Mouse (Mus musculus): Measurements from ENCODE around the gene Rassf1. TPM values are rescaled to one million over a fixed set of nuclear protein-coding genes. Genes with fewer than 3 reads are reported as not detected.

The Rassf1 gene
- 61.6 to 76.5 TPM (median 70.1 TPM) in 4 replicates for total RNA-seq (2023)

DNA sequence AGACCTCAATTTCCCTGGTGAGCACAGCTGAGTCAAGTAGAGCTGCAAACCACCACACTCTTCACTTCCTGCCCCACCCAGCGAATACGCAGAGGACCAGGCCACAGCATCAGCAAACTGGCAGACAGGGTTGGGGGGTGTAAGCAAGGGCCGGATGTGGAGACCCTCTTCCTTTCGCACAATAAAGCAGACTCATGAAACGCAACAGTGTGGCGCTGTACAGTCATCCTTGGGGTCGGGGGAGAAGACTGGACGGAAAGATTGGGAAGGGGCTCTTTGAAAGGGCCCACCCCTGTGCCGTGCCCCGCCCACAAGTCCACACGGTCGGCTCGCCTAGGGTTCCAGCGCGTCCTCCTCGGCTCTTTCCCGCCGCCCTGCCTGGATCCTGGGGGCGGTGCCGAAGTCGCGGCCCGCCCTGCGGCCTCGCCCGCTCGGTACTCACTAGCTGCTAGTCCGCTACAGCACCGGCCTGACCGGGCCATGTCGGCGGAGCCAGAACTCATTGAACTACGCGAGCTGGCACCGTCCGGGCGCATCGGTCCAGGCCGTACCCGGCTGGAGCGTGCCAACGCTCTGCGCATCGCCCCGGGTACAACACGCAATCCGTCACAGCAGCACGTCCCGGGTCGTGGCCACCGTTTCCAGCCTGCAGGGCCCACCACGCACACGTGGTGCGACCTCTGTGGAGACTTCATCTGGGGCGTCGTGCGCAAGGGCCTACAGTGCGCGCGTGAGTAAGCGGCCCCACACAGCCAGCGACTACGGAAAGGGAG lies at the start of gene Rassf1:
Gene Rassf1 (plus strand): TSS at position 439 of the 773 bp plus-strand sequence.

DNA sequence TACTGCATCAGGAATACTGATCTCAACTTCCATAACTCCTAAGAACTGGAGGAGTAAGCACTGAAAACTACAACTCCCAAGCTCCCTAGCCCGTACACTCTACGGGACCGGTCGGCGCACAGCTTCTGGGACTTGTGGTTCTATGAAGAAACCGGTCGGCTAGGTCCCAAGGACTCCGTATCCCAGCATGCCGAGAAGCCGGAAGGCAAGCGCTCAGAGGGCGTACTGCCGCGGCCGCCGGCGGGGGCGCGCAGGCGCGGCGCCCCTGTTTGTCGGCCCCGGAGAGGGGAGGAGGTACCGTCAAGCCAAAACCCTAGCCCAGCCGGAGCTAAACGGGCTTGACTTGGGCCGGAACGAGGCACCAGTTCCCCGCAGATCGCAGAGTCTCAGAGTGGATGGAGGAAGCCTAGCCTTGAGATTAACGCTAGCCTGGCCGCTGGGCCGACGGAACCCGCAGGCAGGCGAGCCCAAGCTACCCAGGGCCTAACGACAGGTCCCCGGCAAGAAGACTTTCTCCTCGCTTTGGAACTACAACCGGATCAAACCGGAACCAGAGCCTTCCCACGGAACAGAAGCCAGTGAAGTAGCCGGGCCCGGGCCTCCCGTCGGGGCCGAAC lies 17.5 kb upstream of the Rassf1 start, which contains the start of gene Tmem115:
Gene Tmem115 (plus strand): TSS at position 155 of the 617 bp plus-strand sequence.

DNA sequence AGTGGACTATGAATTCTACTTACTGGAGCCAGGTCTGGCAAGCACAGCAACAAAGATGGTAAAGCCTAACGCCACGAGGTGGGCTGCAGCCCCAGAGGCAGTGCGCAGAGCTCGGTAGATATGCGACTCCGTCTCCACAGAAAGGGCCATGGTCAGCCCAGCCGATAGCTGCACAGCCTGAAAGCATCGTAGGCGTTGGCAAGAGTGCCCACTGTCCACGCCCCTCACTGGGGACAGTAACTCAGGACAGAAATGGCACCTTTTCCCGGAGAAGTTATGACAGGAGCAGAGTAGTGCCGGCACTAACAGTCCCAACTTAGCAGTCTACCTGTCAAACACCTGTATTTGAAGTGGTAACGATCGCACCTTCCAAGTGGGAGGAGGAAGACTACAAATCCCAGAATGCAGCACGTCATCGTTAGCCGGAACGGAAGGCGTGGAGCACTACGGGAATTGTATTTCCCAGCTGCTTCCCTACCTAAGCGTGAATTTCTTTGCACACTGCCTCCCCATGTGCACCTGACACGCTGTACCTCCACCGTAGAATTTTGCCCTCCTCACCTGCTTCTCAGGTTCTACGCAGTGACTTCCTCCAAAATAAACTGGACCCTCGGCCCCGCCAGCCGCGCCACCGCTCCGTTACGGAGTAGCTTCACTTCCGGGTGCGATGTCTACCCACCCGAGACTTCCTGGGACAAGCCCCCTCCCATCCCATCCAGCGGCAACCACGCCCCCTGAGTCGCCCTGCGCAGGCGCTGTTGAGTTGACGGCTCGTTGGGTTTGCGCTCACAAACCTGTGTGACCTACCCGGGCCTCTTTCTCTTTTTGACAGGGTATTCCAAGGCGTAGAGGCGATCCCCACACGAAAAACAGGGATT lies 9.6 kb upstream of the Rassf1 start, which contains the start of the genes Cyb561d2 and Nprl2:
Gene Cyb561d2 (minus strand): TSS at position 720 of the 878 bp plus-strand sequence.
Gene Nprl2 (plus strand): TSS at position 753 of the 878 bp plus-strand sequence.

DNA sequence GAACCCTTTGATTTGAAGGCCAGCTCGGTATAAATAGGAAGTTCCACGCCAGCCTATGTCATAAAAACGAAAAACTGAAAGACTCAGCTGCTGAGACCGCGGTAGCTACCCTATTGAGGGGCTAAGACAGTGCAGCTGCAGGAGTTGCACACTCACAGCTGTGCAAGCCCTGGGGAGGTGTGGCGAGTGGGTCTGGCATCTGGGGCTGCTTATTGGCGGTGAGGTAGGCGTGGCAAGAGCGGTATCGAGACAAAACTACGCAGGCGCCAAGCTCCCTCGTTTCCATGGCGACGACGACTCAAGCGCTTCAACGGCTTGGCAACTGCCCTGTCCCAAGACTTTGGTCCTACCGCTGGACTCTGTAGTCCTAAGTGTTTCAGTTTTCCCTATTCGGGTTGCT lies 4.3 kb upstream of the Rassf1 start, which contains the start of gene Zmynd10:
Gene Zmynd10 (plus strand): TSS at position 273 of the 400 bp plus-strand sequence.

DNA sequence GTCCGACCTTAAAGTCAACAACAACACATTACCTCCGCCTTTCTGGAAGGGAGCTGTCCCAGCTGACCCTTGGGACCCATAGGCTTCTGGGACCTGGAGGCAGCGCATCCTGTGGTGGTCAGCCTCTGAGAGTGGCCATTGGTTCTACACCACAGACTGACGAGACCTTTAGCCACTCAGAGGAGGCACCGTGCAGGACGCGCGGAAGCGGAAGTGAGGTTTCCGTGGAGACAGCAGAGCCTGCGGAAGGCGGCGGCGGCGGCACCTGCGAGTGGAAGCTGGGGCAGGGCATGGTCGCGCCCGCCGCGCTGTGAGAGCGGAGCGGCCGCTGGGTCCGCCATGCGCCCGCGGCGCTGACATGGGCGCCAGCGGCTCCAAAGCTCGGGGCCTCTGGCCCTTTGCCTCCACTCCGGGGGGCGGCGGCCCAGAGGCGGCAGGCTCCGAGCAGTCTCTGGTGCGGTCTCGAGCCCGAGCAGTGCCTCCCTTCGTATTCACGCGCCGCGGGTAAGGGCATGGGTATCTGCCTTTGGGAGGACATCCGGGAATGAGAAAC lies 11.8 kb downstream of the Rassf1 start, which contains the start of gene Tusc2:
Gene Tusc2 (plus strand): TSS at position 227 of the 553 bp plus-strand sequence.

DNA sequence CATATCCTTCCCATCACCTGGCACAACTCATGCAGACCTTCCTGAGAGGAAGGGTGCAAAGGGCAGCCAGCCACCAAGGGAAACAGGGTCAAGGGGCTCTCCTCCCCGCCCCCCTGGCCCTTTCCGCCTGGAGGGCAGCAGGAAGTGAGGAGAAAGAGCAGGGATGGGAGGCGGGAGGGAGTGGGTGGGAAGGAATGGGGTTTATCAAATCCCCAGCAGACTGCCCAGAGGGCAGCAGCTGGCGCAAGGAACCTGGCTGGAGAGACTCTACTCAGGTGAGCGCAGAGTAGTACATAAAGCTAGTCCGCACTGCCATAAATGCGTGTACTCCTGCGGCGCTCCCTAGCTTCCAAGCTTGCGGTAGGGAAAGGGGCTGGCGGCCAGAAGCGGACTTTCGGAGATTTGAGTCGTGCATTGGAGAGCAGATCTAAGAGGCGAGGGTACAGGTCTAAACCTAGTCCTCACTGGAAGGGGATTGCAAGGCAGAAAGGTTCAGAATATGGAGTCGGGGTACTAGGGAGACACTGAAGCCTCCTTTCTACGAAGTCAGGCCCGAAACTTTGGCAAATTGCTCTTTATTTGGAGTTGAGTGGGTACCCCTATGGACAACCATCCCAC lies 16.5 kb downstream of the Rassf1 start, which contains the start of gene Hyal2:
Gene Hyal2 (plus strand): TSS at position 244 of the 618 bp plus-strand sequence.

DNA sequence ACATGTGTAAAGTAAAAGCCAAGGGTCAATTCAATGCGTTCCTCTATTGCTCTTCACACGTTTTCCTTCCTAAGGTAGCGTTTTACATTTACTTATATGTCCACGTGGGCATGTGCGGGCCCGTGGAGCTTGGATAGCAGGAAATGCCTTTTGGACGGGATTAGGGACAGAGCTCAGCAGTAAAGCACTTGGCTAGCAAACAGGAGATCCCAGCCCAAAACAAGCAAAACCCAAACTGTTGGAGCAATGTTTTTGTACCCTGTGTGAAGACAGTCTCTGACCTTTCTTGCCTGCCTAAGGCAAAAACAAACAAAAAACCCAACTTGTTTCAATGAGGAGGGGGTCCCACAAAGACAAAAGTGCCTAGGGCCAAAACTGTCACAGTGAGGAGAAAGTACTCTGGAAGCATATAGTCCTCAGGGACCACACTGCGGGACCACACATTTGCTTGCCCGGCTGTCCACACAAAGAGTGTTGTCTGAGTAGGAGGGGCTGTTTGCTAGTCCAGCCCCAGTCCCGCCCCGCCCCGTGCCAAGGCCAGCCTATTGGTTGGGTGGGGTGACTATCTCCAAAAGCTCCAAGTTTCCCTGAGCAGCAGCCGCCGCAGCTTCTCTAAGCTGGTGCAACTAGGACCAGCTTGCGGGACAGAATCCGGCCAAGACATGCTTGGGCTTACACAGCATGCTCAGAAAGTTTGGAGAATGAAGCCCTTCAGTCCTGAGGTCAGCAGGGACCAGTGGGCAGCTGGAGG lies 25.2 kb downstream of the Rassf1 start, which contains the start of gene Hyal1:
Gene Hyal1 (plus strand): TSS at position 571 of the 751 bp plus-strand sequence.

DNA sequence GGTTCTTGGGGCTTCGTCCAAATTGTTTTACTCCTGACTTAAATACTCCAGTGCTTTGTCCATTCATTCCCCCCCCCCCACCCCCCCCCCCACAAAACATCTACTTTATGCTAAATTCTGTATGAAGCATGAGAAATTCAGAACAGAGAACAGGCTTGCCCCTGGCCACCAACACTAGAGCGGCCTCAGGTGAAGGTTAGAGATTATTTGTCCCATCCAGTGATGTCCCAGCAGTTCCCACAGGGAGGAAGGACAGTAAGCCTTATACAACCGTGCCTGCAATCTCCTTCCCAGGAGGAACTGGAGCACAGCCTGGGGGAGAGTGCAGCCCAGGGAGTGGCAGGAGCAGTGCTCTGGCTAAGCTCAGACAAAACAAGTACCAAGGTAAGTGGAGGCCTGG lies 27.2 kb downstream of the Rassf1 start, which contains the start of gene Naa80:
Gene Naa80 (plus strand): TSS at position 301 of the 400 bp plus-strand sequence.

DNA sequence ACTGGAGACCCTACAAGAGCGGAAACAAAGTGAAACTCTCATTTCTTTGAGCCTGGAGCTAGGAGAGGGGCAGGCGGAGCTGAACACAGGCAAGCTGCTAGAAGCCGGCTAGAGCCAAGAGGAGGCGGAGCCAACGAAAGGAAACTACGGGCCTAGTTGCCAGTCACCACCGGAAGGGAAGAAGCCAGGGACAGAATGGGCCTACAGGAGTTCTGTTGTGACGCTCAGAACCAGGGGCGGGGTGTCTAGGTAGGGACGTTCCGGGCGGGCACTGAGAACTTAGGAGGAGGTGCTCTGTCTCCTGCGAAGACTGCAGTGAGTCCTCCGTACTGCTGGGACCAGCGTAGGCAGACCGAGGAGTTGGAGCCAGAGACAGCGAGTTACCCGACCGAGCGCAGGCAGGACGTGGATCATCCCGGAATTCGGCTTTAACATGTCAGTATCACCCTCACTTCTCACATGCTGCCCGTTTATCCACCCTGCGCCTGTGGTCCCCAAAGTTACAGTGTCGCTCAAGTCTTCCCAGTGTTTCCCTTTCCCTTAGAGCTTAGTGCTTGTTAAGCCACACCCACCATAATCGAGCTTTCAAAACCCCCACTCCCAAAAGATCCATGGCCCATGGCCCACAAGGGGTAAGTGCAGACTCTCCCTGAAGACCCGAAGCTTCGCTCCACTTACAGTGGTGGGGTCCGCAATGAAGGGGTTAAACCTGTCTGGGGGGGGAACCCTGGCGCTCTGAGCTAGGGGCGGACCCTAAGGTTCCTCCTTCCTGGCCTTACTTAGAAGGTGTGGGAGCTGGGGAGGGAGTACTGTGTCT lies 29.4 kb downstream of the Rassf1 start, which contains the start of gene Hyal3:
Gene Hyal3 (plus strand): TSS at position 318 of the 817 bp plus-strand sequence.

DNA sequence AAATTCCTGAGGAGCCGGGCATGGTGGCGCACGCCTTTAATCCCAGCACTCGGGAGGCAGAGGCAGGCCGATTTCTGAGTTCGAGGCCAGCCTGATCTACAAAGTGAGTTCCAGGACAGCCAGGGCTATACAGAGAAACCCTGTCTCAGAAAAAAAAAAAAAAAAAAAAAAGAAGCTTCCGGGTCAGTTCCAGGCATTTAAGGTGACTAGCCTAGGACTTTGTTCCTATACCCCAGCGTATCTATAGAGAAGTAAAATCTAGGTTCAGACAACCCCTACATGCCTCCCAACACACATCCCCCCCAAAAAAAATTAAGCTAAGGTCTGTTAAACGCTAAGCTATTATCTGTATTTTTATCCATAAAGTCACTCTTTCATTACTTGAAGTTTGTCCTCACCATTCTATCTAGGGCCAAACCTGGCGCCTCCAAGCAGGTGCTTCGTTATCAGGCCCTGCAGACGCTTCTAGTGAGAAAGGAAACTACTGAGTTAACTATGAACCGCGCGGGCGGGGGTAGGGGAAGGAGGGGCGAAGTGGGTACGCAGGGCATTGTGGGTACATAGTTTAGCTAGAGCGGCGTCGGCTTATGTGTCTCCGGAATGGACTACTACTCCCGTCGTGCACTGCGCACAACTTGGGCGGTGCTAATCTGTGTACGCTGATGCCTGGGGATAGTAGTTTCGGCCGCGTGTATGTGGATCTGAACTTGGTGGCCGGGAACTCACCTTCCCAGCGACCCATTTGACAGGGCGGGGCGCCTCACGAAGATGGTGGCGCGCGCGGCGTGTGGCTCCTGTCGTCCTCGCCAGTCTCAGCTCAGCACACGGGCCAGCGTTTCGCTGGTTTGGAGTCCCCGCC lies 35.8 kb downstream of the Rassf1 start, which contains the start of gene Ifrd2:
Gene Ifrd2 (plus strand): TSS at position 669 of the 859 bp plus-strand sequence.

DNA sequence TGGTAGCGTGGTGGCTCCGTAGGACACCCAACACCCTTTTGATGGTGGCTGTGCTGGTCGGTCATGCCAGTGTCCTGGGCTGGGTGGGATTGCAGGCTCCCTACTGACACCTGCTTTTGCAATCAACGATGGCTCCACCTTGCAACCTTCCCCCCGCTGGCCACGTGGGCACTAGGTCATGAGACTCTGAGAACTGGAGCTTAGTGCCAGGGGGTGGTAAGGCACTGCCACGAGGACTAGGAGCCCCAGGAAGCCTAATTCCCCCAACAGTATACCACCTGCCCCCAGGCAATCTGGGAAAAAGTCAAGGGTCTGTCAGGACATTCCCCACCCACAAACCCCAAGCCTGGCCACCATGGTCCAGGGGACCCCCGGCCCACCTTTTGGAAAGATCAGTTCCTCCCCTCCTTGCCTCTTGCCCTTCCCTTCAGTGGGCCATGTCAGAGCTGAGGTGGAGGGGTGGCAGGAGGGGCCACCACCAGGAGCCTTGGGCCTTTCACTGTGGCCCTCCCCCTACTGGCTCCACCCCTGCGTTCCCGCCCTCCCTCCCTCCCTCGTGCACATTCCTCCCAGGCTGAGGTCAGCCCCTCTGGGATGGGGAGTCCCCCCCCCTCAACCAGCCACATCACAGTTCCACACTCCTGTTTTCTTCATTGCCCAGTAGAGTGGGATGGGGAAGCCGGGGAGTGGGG lies 57.5 kb downstream of the Rassf1 start, which contains the start of gene Sema3b:
Gene Sema3b (minus strand): TSS at position 489 of the 692 bp plus-strand sequence.

Other genes starting within 250 kb of the Rassf1 start
- gene Hemk1, start 213.2 kb upstream of the Rassf1 start, total RNA-seq (2023) = 10.8 to 17.7 TPM (median 14.9 TPM) in 4 replicates
- 0.29 to 1.5 TPM (median 0.60 TPM) in 4 replicates for gene 6430571L13Rik, start 211.0 kb upstream of the Rassf1 start, total RNA-seq (2023)
- 1.4 to 1.8 TPM (median 1.6 TPM) in 4 replicates for gene Cacna2d2, start 151.9 kb upstream of the Rassf1 start, total RNA-seq (2023)
- gene Tmem115, start 17.6 kb upstream of the Rassf1 start, total RNA-seq (2023) = 19.8 to 26.6 TPM (median 22.1 TPM) in 4 replicates
- gene Cyb561d2, start 9.4 kb upstream of the Rassf1 start, total RNA-seq (2023) = 10.3 to 16.0 TPM (median 14.3 TPM) in 4 replicates
- gene Nprl2, start 9.3 kb upstream of the Rassf1 start, total RNA-seq (2023) = 19.0 to 32.3 TPM (median 21.9 TPM) in 4 replicates
- 0.43 TPM in 1 of 4 replicates, not detected in the others for gene Zmynd10, start 4.3 kb upstream of the Rassf1 start, total RNA-seq (2023)
- gene Tusc2, start 11.7 kb downstream of the Rassf1 start, total RNA-seq (2023) = 17.9 to 29.2 TPM (median 20.7 TPM) in 4 replicates
- 2.1 to 7.1 TPM (median 4.7 TPM) in 4 replicates for gene Hyal2, start 16.4 kb downstream of the Rassf1 start, total RNA-seq (2023)
- 3.0 to 4.0 TPM (median 3.7 TPM) in 4 replicates for gene Hyal1, start 25.4 kb downstream of the Rassf1 start, total RNA-seq (2023)
- gene Naa80, start 27.3 kb downstream of the Rassf1 start, total RNA-seq (2023) = 9.0 to 13.7 TPM (median 10.8 TPM) in 4 replicates
- 1.6 to 2.9 TPM (median 2.3 TPM) in 4 replicates for gene Hyal3, start 29.3 kb downstream of the Rassf1 start, total RNA-seq (2023)
- gene Ifrd2, start 36.1 kb downstream of the Rassf1 start, total RNA-seq (2023) = 20.1 to 26.5 TPM (median 22.5 TPM) in 4 replicates
- gene Sema3b, start 57.7 kb downstream of the Rassf1 start, total RNA-seq (2023) = 0.27 to 0.94 TPM (median 0.52 TPM) in 4 replicates
- gene Gnai2, start 83.8 kb downstream of the Rassf1 start, total RNA-seq (2023) = 568 to 620 TPM (median 596 TPM) in 4 replicates
- gene Slc38a3, start 118.0 kb downstream of the Rassf1 start, total RNA-seq (2023) = not detected in 4 replicates
- 1.3 TPM in 2 of 4 replicates, not detected in the others for gene Gnat1, start 128.2 kb downstream of the Rassf1 start, total RNA-seq (2023)
- gene Sema3f, start 158.9 kb downstream of the Rassf1 start, total RNA-seq (2023) = 0.25 to 0.69 TPM (median 0.57 TPM) in 3 of 4 replicates, not detected in the other
- gene Rbm5, start 219.4 kb downstream of the Rassf1 start, total RNA-seq (2023) = 283 to 337 TPM (median 297 TPM) in 4 replicates